Mouse (Mus musculus): ENCODE measurements at regions not wholly inside any gene's neighbourhood (a gene's known extent, or its start where the extent isn't known, plus 50 kb on each side); places are given as distances from the start of the nearest gene placed in this dataset.
A peak's percentile ranks its signal among the peaks of the same experiment; 100 is the strongest.

- WGBS, result 8% methylated on average over 4 of the region's 4 CpGs
- no peak for ATAC-seq
Observed at GRCm38 (mm10) chr13:110871125-110871775, 383.6 kb upstream of the Actbl2 start.

GRCm38 (mm10) chr13:110871776-110872135, 383.1 kb upstream of the Actbl2 start:
- 3% methylated on average over 1 of the region's 1 CpGs for WGBS
- Histone ChIP-seq H3K36me3 (ENCODE audit: control insufficient read depth, insufficient read depth) (no peaks in the 10 kb centered on the region), H3K9me3 (ENCODE audit: control insufficient read depth, low read length) (no peaks in the 10 kb centered on the region), H3K9ac (replicated peaks; ENCODE audit: low read depth, low read length) (no peak overlapping the region), H3K4me2 (ENCODE audit: low read length) (no peak overlapping the region), H3K27me3 (replicated peaks; ENCODE audit: control insufficient read depth, insufficient read depth, low read length) (no peaks in the 10 kb centered on the region), H3K4me1 (replicated peaks; ENCODE audit: control insufficient read depth, insufficient read depth, low read length) (no peaks in the 10 kb centered on the region), H3K27ac (ENCODE audit: low read length) (no peak overlapping the region), H3K4me3 (replicated peaks; ENCODE audit: low read length) (no peak overlapping the region)
- no peak for ATAC-seq

More at GRCm38 (mm10) chr13:110871125-110871775, 383.6 kb upstream of the Actbl2 start:
- Histone ChIP-seq H3K4me1 (replicated peaks; ENCODE audit: control insufficient read depth, insufficient read depth, low read length) (no peaks in the 10 kb centered on the region), H3K27me3 (replicated peaks; ENCODE audit: control insufficient read depth, insufficient read depth, low read length) (no peaks in the 10 kb centered on the region), H3K4me3 (replicated peaks; ENCODE audit: low read length) (no peak overlapping the region), H3K27ac (ENCODE audit: low read length) (no peak overlapping the region), H3K9me3 (ENCODE audit: control insufficient read depth, low read length) (no peaks in the 10 kb centered on the region), H3K4me2 (ENCODE audit: low read length) (no peak overlapping the region), H3K9ac (replicated peaks; ENCODE audit: low read depth, low read length) (no peak overlapping the region), H3K36me3 (ENCODE audit: control insufficient read depth, insufficient read depth) (no peaks in the 10 kb centered on the region)

GRCm38 (mm10) chr13:110881573-110881972, 373.2 kb upstream of the Actbl2 start:
- H3K27me3 ChIP-seq (replicated peaks; ENCODE audit: control insufficient read depth, insufficient read depth, low read length), result no peaks in the 10 kb centered on the region

GRCm38 (mm10) chr13:110882173-110882572, 372.6 kb upstream of the Actbl2 start:
- Histone ChIP-seq H3K9me3 (ENCODE audit: control insufficient read depth, low read length) (no peaks in the 10 kb centered on the region), H3K4me2 (ENCODE audit: low read length) (no peak overlapping the region), H3K27ac (ENCODE audit: low read length) (no peak overlapping the region), H3K4me1 (replicated peaks; ENCODE audit: control insufficient read depth, insufficient read depth, low read length) (peaks cover 7% of the 10 kb centered on the region), H3K4me3 (replicated peaks; ENCODE audit: low read length) (no peak overlapping the region), H3K9ac (replicated peaks; ENCODE audit: low read depth, low read length) (no peak overlapping the region), H3K36me3 (ENCODE audit: control insufficient read depth, insufficient read depth) (no peaks in the 10 kb centered on the region), H3K27me3 (replicated peaks; ENCODE audit: control insufficient read depth, insufficient read depth, low read length) (no peaks in the 10 kb centered on the region)
- no peak for ATAC-seq
- WGBS, result 77% methylated on average over 3 of the region's 3 CpGs

More at GRCm38 (mm10) chr13:110881573-110881972, 373.2 kb upstream of the Actbl2 start:
- no peak for ATAC-seq
- H3K4me1 ChIP-seq (replicated peaks; ENCODE audit: control insufficient read depth, insufficient read depth, low read length), result peaks cover 7% of the 10 kb centered on the region
- H3K9me3 ChIP-seq (ENCODE audit: control insufficient read depth, low read length), result no peaks in the 10 kb centered on the region
- no peak overlapping the region for H3K4me2 ChIP-seq (ENCODE audit: low read length)
- H3K9ac ChIP-seq (replicated peaks; ENCODE audit: low read depth, low read length), result no peak overlapping the region
- H3K4me3 ChIP-seq (replicated peaks; ENCODE audit: low read length), result no peak overlapping the region
- H3K27ac ChIP-seq (ENCODE audit: low read length), result no peak overlapping the region
- 69% methylated on average over 3 of the region's 3 CpGs for WGBS
- H3K36me3 ChIP-seq (ENCODE audit: control insufficient read depth, insufficient read depth), result no peaks in the 10 kb centered on the region

- peaks cover 7% of the 10 kb centered on the region for H3K4me1 ChIP-seq (replicated peaks; ENCODE audit: control insufficient read depth, insufficient read depth, low read length)
- 47% methylated on average over 10 of the region's 10 CpGs for WGBS
- no peak; the same call in 1 of the 2 replicates for ATAC-seq
Observed at GRCm38 (mm10) chr13:110882661-110883172, 372.1 kb upstream of the Actbl2 start.

GRCm38 (mm10) chr13:110893909-110894308, 360.9 kb upstream of the Actbl2 start:
- H3K9me3 ChIP-seq (ENCODE audit: control insufficient read depth, low read length), result no peaks in the 10 kb centered on the region
- WGBS, result 88% methylated on average over 6 of the region's 6 CpGs
- no peak overlapping the region for H3K4me2 ChIP-seq (ENCODE audit: low read length)
- H3K27ac ChIP-seq (ENCODE audit: low read length), result no peak overlapping the region
- no peak for ATAC-seq
- H3K9ac ChIP-seq (replicated peaks; ENCODE audit: low read depth, low read length), result no peak overlapping the region
- H3K36me3 ChIP-seq (ENCODE audit: control insufficient read depth, insufficient read depth), result no peaks in the 10 kb centered on the region
- no peaks in the 10 kb centered on the region for H3K27me3 ChIP-seq (replicated peaks; ENCODE audit: control insufficient read depth, insufficient read depth, low read length)
- no peaks in the 10 kb centered on the region for H3K4me1 ChIP-seq (replicated peaks; ENCODE audit: control insufficient read depth, insufficient read depth, low read length)
- H3K4me3 ChIP-seq (replicated peaks; ENCODE audit: low read length), result no peak overlapping the region

More at GRCm38 (mm10) chr13:110882661-110883172, 372.1 kb upstream of the Actbl2 start:
- no peak overlapping the region for H3K4me3 ChIP-seq (replicated peaks; ENCODE audit: low read length)
- no peak overlapping the region for H3K9ac ChIP-seq (replicated peaks; ENCODE audit: low read depth, low read length)
- no peak overlapping the region for H3K27ac ChIP-seq (ENCODE audit: low read length)
- H3K4me2 ChIP-seq (ENCODE audit: low read length), result 0 out of 2 replicates have a peak overlapping the region, but pooled peaks have one; percentile 5
- H3K27me3 ChIP-seq (replicated peaks; ENCODE audit: control insufficient read depth, insufficient read depth, low read length), result no peaks in the 10 kb centered on the region
- H3K9me3 ChIP-seq (ENCODE audit: control insufficient read depth, low read length), result no peaks in the 10 kb centered on the region
- no peaks in the 10 kb centered on the region for H3K36me3 ChIP-seq (ENCODE audit: control insufficient read depth, insufficient read depth)

- 88% methylated on average over 6 of the region's 6 CpGs for WGBS
- Histone ChIP-seq H3K9ac (replicated peaks; ENCODE audit: low read depth, low read length) (no peak overlapping the region), H3K4me2 (ENCODE audit: low read length) (no peak overlapping the region), H3K4me1 (replicated peaks; ENCODE audit: control insufficient read depth, insufficient read depth, low read length) (no peaks in the 10 kb centered on the region), H3K36me3 (ENCODE audit: control insufficient read depth, insufficient read depth) (no peaks in the 10 kb centered on the region), H3K9me3 (ENCODE audit: control insufficient read depth, low read length) (no peaks in the 10 kb centered on the region), H3K27me3 (replicated peaks; ENCODE audit: control insufficient read depth, insufficient read depth, low read length) (no peaks in the 10 kb centered on the region), H3K27ac (ENCODE audit: low read length) (no peak overlapping the region), H3K4me3 (replicated peaks; ENCODE audit: low read length) (no peak overlapping the region)
- ATAC-seq, result no peak
Observed at GRCm38 (mm10) chr13:110895349-110895748, 359.5 kb upstream of the Actbl2 start.

GRCm38 (mm10) chr13:110895900-110896299, 358.9 kb upstream of the Actbl2 start:
- no peak for ATAC-seq
- Histone ChIP-seq H3K9ac (replicated peaks; ENCODE audit: low read depth, low read length) (no peak overlapping the region), H3K36me3 (ENCODE audit: control insufficient read depth, insufficient read depth) (no peaks in the 10 kb centered on the region), H3K27ac (ENCODE audit: low read length) (no peak overlapping the region), H3K27me3 (replicated peaks; ENCODE audit: control insufficient read depth, insufficient read depth, low read length) (no peaks in the 10 kb centered on the region), H3K9me3 (ENCODE audit: control insufficient read depth, low read length) (no peaks in the 10 kb centered on the region), H3K4me3 (replicated peaks; ENCODE audit: low read length) (no peak overlapping the region), H3K4me1 (replicated peaks; ENCODE audit: control insufficient read depth, insufficient read depth, low read length) (no peaks in the 10 kb centered on the region), H3K4me2 (ENCODE audit: low read length) (no peak overlapping the region)
- 50% methylated on average over 8 of the region's 8 CpGs for WGBS

- no peak overlapping the region for H3K9ac ChIP-seq (replicated peaks; ENCODE audit: low read depth, low read length)
- H3K27ac ChIP-seq (ENCODE audit: low read length), result no peak overlapping the region
- H3K4me3 ChIP-seq (replicated peaks; ENCODE audit: low read length), result no peak overlapping the region
- no peaks in the 10 kb centered on the region for H3K4me1 ChIP-seq (replicated peaks; ENCODE audit: control insufficient read depth, insufficient read depth, low read length)
- no peaks in the 10 kb centered on the region for H3K9me3 ChIP-seq (ENCODE audit: control insufficient read depth, low read length)
- ATAC-seq, result no peak
- 67% methylated on average over 4 of the region's 4 CpGs for WGBS
- H3K36me3 ChIP-seq (ENCODE audit: control insufficient read depth, insufficient read depth), result no peaks in the 10 kb centered on the region
- no peaks in the 10 kb centered on the region for H3K27me3 ChIP-seq (replicated peaks; ENCODE audit: control insufficient read depth, insufficient read depth, low read length)
- H3K4me2 ChIP-seq (ENCODE audit: low read length), result no peak overlapping the region
Observed at GRCm38 (mm10) chr13:110897621-110898020, 357.2 kb upstream of the Actbl2 start.
